Mouse (Mus musculus): ENCODE measurements around the gene Sorl1.

DNA sequence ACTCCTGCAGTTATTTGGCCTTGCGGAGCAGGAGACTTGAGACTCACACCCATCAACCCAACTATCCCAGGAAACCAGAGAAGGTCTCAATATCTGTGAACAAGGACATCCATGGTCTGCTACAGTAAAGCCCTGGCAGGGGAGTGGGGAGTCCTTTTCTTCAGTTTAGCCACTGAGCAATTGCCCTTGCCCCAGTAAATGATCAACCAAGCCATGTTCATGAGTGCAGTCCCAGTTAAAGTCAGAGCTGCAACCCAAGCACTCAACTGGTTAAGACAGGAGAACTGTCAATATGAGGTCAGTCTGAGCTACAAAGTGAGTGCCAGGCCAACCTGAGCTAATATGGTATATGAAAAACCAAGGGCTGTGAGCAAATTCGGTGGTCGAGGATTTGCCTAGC is 140.8 kb downstream of the Sorl1 start:
- no peak for TF ChIP-seq CTCF (IDR thresholded peaks at IDR 0.05; ENCODE audit: extremely low read depth, insufficient read depth, low read length)
- no peak for TF ChIP-seq POLR2A (IDR thresholded peaks at IDR 0.05; ENCODE audit: extremely low read depth, insufficient read depth, low read length)
